Mouse (Mus musculus) brain, embryonic 14.5 days (tissue): ENCODE measurements at regions not wholly inside any gene's neighbourhood (a gene's known extent, or its start where the extent isn't known, plus 50 kb on each side); places are given as distances from the start of the nearest gene placed in this dataset.

Experiments used
- DNase-seq: peaks from one replicate; pipeline ENCODE4 v3.0.0-alpha.2; 2011; ENCODE audit warnings: low read depth
- CTCF ChIP-seq: fragments of 200-500 bp; IDR thresholded peaks from 2 replicates; pipeline ENCODE4 v1.5.1; 2012; ENCODE audit warnings: inconsistent platforms, mild to moderate bottlenecking, moderate library complexity, borderline replicate concordance; ENCODE audit not compliant: insufficient read depth, insufficient read length; ENCODE audit errors: extremely low read depth
- POLR2A ChIP-seq: fragments of 200-500 bp; IDR thresholded peaks from 2 replicates; pipeline ENCODE4 v1.6.1; 2012; ENCODE audit warnings: mild to moderate bottlenecking, inconsistent platforms, borderline replicate concordance; ENCODE audit not compliant: poor library complexity, insufficient read depth, insufficient read length, severe bottlenecking; ENCODE audit errors: extremely low read depth

GRCm38 (mm10) chr2:78723423-78723822 lies 144.5 kb upstream of the Ube2e3 start:
- DNase-seq, result no peak
- TF ChIP-seq POLR2A, result no peak
- TF ChIP-seq CTCF, result no peak

GRCm38 (mm10) chr2:78722739-78723138 lies 145.2 kb upstream of the Ube2e3 start:
- no peak for DNase-seq
- TF ChIP-seq CTCF (no peak), POLR2A (no peak)

- peak; percentile 52 for DNase-seq
- TF ChIP-seq POLR2A (no peak), CTCF (no peak)
Observed at GRCm38 (mm10) chr2:78718550-78718949, 149.4 kb upstream of the Ube2e3 start.

GRCm38 (mm10) chr2:78716157-78716798 lies 151.6 kb upstream of the Ube2e3 start:
- TF ChIP-seq POLR2A (no peak), CTCF (no peak)
- no peak for DNase-seq

- DNase-seq, result peak; percentile 84
- no peak for TF ChIP-seq POLR2A
- TF ChIP-seq CTCF, result no peak
Observed at GRCm38 (mm10) chr2:78694851-78695250, 173.1 kb upstream of the Ube2e3 start.

- peak; percentile 71 for DNase-seq
- TF ChIP-seq POLR2A (no peak), CTCF (no peak)
Observed at GRCm38 (mm10) chr2:78656668-78657067, 211.3 kb upstream of the Ube2e3 start.

- peak; percentile 88 for DNase-seq
- TF ChIP-seq POLR2A (no peak), CTCF (no peak)
Observed at GRCm38 (mm10) chr2:78655156-78655855, 212.6 kb upstream of the Ube2e3 start.

- TF ChIP-seq CTCF, result no peak
- TF ChIP-seq POLR2A, result no peak
- DNase-seq, result peak; percentile 27
Observed at GRCm38 (mm10) chr2:78651549-78651948, 216.4 kb upstream of the Ube2e3 start.

- TF ChIP-seq POLR2A, result no peak
- TF ChIP-seq CTCF, result no peak
- DNase-seq, result no peak
Observed at GRCm38 (mm10) chr2:78640361-78640760, 227.6 kb upstream of the Ube2e3 start.

GRCm38 (mm10) chr2:78625264-78625663 lies 242.7 kb upstream of the Ube2e3 start:
- no peak for DNase-seq
- no peak for TF ChIP-seq CTCF
- TF ChIP-seq POLR2A, result no peak

- DNase-seq, result peak; percentile 47
- TF ChIP-seq CTCF, result no peak
Observed at GRCm38 (mm10) chr2:78606388-78606787, 261.5 kb upstream of the Ube2e3 start.

GRCm38 (mm10) chr2:78600753-78601152 lies 267.2 kb upstream of the Ube2e3 start:
- no peak for DNase-seq

GRCm38 (mm10) chr2:78598039-78598438 lies 269.9 kb upstream of the Ube2e3 start:
- no peak for DNase-seq
- no peak for TF ChIP-seq POLR2A
- TF ChIP-seq CTCF, result no peak

More at GRCm38 (mm10) chr2:78600753-78601152, 267.2 kb upstream of the Ube2e3 start:
- TF ChIP-seq POLR2A (no peak), CTCF (no peak)

- TF ChIP-seq POLR2A (no peak), CTCF (no peak)
- DNase-seq, result no peak
Observed at GRCm38 (mm10) chr2:78596251-78596650, 271.7 kb upstream of the Ube2e3 start.
